Mouse (Mus musculus) intestine, embryonic 15.5 days (tissue): ENCODE measurements around the gene Rem1. TPM values are rescaled to one million over a fixed set of nuclear protein-coding genes. Genes with fewer than 3 reads are reported as not detected.
"Not testable (repeated sequence)": the region's sequence is repeated elsewhere in the genome, so short reads cannot be mapped to it uniquely, and the experiment has no call there.

ENCODE experiments used
- ATAC-seq: fragments of 200-750 bp; cut with Nextera tagmentation; 2 replicates; pipeline ENCODE4 v1.8.0; 2017; ENCODE audit warnings: moderate TSS enrichment, moderate library complexity
- H3K27ac ChIP-seq: fragments of 300-500 bp; sonication (generic); 2 replicates; pipeline ENCODE4 v1.5.1; 2015; ENCODE audit warnings: mild to moderate bottlenecking, inconsistent platforms
- H3K27me3 ChIP-seq: fragments of 300-500 bp; sonication (generic); replicated peaks from 2 replicates; pipeline ENCODE4 v1.6.1; 2015; ENCODE audit warnings: inconsistent platforms
- H3K36me3 ChIP-seq: fragments of 300-500 bp; sonication (generic); 2 replicates; pipeline ENCODE4 v1.6.1; 2015; ENCODE audit warnings: inconsistent platforms
- H3K4me1 ChIP-seq: fragments of 300-500 bp; sonication (generic); replicated peaks from 2 replicates; pipeline ENCODE4 v1.6.1; 2015; ENCODE audit warnings: inconsistent platforms
- H3K4me2 ChIP-seq: fragments of 300-500 bp; sonication (generic); replicated peaks from 2 replicates; pipeline ENCODE4 v1.6.1; 2015; ENCODE audit warnings: mild to moderate bottlenecking, inconsistent platforms
- H3K4me3 ChIP-seq: fragments of 300-500 bp; sonication (generic); replicated peaks from 2 replicates; pipeline ENCODE4 v1.5.1; 2015; ENCODE audit warnings: inconsistent platforms
- H3K9ac ChIP-seq: fragments of 300-500 bp; sonication (generic); 2 replicates; pipeline ENCODE4 v1.6.1; 2015; ENCODE audit warnings: inconsistent platforms
- H3K9me3 ChIP-seq: fragments of 300-500 bp; sonication (generic); 2 replicates; pipeline ENCODE4 v1.6.1; 2016; ENCODE audit warnings: inconsistent platforms
- WGBS: fragments of 180-500 bp; shearing (Covaris S2); methylation state at CpG from one replicate; pipeline ENCODE4 v1.1.7; 2015; 5-methylcytosine and 5-hydroxymethylcytosine counted together
- polyA plus RNA-seq: library from polyadenylated mRNA; unstranded; fragments of >200 nt; fragmentation: Nextera tagmentation; extraction: Ambion mirVana; gene quantifications from 2 replicates; pipeline ENCODE4 v1.2.1, GENCODE M21; 2015

The Rem1 gene
- polyA plus RNA-seq, 1 experiment from 2014 or later: 10.0 TPM

DNA sequence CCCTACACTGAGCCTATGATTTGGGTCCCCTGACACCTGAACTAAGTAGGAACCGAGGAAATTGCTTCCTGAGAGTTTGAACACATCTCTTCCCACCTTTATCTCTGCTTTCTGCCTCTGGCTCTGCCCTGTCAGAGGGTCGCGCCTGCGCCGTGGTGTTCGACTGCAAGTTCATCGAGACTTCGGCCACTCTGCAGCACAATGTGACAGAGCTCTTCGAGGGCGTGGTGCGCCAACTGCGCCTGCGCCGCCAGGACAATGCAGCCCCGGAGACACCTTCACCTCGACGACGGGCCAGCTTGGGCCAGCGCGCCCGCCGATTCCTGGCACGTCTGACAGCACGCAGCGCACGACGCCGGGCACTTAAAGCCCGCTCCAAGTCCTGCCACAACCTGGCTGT lies 7.6 kb downstream of the Rem1 start:
- no peak for ATAC-seq

GRCm38 (mm10) chr2:152636246-152637005 lies 9.7 kb downstream of the Rem1 start:
- H3K4me1 ChIP-seq: peaks cover 11% of the 10 kb centered on the region
- H3K9ac ChIP-seq: no peak overlapping the region
- 0 out of 2 replicates have a peak, but pooled peaks cover 2% of the 10 kb centered on the region for H3K27me3 ChIP-seq
- no peaks in the 10 kb centered on the region for H3K36me3 ChIP-seq
- ATAC-seq: peak; percentile 80
- peak overlapping the region; percentile 86 for H3K27ac ChIP-seq
- peak overlapping the region; percentile 41; the same call in 1 of the 2 replicates for H3K4me2 ChIP-seq
- 46% methylated on average over 23 of the region's 23 CpGs for WGBS
- no peak overlapping the region for H3K4me3 ChIP-seq
- H3K9me3 ChIP-seq: no peaks in the 10 kb centered on the region

More for the DNA sequence above, 7.6 kb downstream of the Rem1 start:
- Histone ChIP-seq H3K27ac (0 out of 2 replicates have a peak overlapping the region, but pooled peaks have one; percentile 6), H3K4me2 (no peak overlapping the region), H3K27me3 (0 out of 2 replicates have a peak, but pooled peaks cover 2% of the 10 kb centered on the region), H3K4me1 (peaks cover 3% of the 10 kb centered on the region), H3K9me3 (no peaks in the 10 kb centered on the region), H3K36me3 (no peaks in the 10 kb centered on the region), H3K9ac (no peak overlapping the region), H3K4me3 (no peak overlapping the region)
- 70% methylated on average over 29 of the region's 29 CpGs for WGBS

GRCm38 (mm10) chr2:152637006-152637322 lies 10.2 kb downstream of the Rem1 start:
- H3K4me2 ChIP-seq: no peak overlapping the region
- H3K4me3 ChIP-seq: no peak overlapping the region
- H3K9ac ChIP-seq: no peak overlapping the region
- peaks cover 11% of the 10 kb centered on the region for H3K4me1 ChIP-seq
- 56% methylated on average over 6 of the region's 6 CpGs for WGBS
- peak overlapping the region; percentile 86 for H3K27ac ChIP-seq
- no peak for ATAC-seq
- H3K36me3 ChIP-seq: no peaks in the 10 kb centered on the region
- 0 out of 2 replicates have a peak, but pooled peaks cover 2% of the 10 kb centered on the region for H3K27me3 ChIP-seq
- H3K9me3 ChIP-seq: no peaks in the 10 kb centered on the region

GRCm38 (mm10) chr2:152637381-152637780 lies 10.6 kb downstream of the Rem1 start:
- Histone ChIP-seq H3K9ac (no peak overlapping the region), H3K4me3 (no peak overlapping the region), H3K36me3 (no peaks in the 10 kb centered on the region), H3K4me1 (peaks cover 11% of the 10 kb centered on the region), H3K4me2 (no peak overlapping the region), H3K27ac (peak overlapping the region; percentile 86), H3K9me3 (no peaks in the 10 kb centered on the region), H3K27me3 (0 out of 2 replicates have a peak, but pooled peaks cover 2% of the 10 kb centered on the region)
- ATAC-seq: no peak
- WGBS: 76% methylated on average over 4 of the region's 4 CpGs

DNA sequence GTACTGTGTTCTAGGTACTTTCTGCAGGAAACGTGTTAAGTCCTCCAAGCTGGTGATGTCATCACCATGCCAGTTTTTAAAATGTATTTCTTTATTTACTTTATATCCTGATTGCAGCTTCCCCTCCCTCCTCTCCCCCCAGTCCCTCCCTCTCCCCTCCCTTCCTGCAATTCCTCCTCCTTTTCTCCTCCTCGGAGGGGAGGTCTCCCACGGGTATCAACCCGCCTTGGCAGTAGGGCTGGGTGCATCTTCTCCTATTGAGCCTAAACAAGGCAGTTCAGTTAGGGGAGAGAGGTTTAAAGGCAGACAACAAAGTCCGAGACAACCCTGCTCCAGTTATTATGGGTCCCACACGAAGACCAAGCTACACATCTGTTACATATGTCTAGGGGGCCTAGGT lies 12.1 kb downstream of the Rem1 start:
- peak overlapping the region; percentile 82 for H3K27ac ChIP-seq
- H3K36me3 ChIP-seq: no peaks in the 10 kb centered on the region
- H3K9me3 ChIP-seq: no peaks in the 10 kb centered on the region
- 0 out of 2 replicates have a peak, but pooled peaks cover 2% of the 10 kb centered on the region for H3K27me3 ChIP-seq
- 52% methylated on average over 6 of the region's 6 CpGs for WGBS
- no peak overlapping the region for H3K4me2 ChIP-seq
- H3K4me1 ChIP-seq: peaks cover 11% of the 10 kb centered on the region
- H3K4me3 ChIP-seq: no peak overlapping the region
- H3K9ac ChIP-seq: no peak overlapping the region
- no peak for ATAC-seq

DNA sequence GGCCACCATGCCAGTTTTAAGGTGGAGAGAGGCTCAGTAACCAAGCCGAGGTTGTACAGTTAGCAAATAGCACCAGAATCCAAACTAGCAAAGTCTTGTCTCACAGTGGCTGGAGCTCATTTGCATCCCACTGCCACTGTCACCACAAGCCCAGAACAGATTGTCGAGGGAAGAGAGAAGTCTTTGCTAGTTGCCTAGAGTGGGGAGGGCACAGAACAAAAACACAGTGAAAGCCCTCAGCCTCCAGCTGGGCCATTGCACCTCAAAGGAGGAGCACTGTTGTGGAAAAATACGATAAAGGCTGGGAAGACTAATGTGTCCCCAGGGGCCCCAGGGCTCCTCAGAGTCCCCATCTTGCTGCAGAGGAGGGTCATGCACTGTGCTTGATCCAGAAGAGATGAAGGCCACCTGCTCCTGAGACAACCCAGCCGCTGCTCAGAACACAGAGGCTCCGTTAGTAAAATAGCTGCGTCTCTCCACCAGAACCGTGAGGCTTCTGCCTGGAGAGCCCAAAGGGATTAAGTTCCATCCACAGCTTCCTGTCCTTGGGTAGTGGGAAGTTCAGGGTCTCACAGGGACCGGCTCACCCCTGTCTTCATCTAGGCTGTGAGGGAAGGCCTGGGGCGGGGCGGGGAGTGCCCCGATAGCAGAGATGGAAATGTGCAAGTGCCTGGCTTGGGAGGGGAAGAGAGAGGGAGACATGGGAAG lies 12.8 kb downstream of the Rem1 start:
- H3K4me1 ChIP-seq: peaks cover 11% of the 10 kb centered on the region
- no peaks in the 10 kb centered on the region for H3K36me3 ChIP-seq
- ATAC-seq: peak; percentile 60
- peak overlapping the region; percentile 82 for H3K27ac ChIP-seq
- H3K4me2 ChIP-seq: no peak overlapping the region
- no peaks in the 10 kb centered on the region for H3K9me3 ChIP-seq
- H3K9ac ChIP-seq: no peak overlapping the region; the same call in 1 of the 2 replicates
- no peak overlapping the region for H3K4me3 ChIP-seq
- WGBS: 21% methylated on average over 11 of the region's 11 CpGs
- H3K27me3 ChIP-seq: no peaks in the 10 kb centered on the region

GRCm38 (mm10) chr2:152652901-152653620 lies 26.3 kb downstream of the Rem1 start:
- H3K4me2 ChIP-seq: no peak overlapping the region
- H3K27ac ChIP-seq: peak overlapping the region; percentile 5; the same call in 1 of the 2 replicates
- H3K27me3 ChIP-seq: no peaks in the 10 kb centered on the region
- H3K36me3 ChIP-seq: no peaks in the 10 kb centered on the region
- H3K9ac ChIP-seq: no peak overlapping the region
- no peak overlapping the region for H3K4me3 ChIP-seq
- no peaks in the 10 kb centered on the region for H3K9me3 ChIP-seq
- 48% methylated on average over 10 of the region's 10 CpGs for WGBS
- 0 out of 2 replicates have a peak, but pooled peaks have one; percentile 29 for ATAC-seq
- peaks cover 11% of the 10 kb centered on the region for H3K4me1 ChIP-seq

DNA sequence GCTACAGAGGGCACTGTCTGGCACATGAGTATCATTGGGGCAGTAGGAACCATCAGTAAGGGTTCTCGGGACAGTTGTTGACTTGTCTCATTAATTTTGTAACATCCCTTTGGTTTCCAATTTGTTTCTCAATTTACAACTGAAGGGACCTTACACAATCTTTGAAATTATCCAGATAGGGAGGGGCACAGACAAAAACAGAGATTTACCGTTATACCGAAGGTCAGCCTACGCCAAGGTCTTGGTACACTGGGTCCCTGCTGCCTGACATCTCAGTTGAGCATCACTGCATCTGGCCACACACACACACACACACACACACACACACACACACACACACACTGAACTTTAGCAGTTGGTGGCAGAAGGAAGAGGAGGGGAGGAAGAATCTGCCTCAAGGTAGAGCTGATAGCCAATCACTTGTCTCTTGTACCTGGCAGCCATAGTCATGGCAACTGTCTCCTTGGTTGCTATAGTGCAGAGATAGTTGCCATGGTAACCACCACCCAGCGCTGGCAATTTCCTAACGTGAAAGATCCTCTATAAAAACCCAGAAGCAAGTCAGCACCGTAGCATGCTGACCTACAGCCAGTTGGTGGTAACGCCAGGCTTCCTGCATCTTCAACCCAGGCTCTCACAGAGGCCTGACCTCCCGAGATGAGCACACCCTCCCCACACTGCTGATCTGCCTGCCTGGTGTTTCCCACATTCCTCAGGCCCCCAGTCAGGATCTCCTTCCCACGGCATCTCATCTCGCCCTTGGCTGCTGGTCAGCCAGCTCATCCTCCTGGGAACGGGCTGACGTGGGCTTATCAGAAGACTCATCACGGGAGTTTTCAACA lies 27.3 kb downstream of the Rem1 start:
- Histone ChIP-seq H3K9me3 (no peaks in the 10 kb centered on the region), H3K4me2 (no peak overlapping the region), H3K27ac (no peak overlapping the region), H3K4me3 (no peak overlapping the region), H3K9ac (no peak overlapping the region), H3K27me3 (no peaks in the 10 kb centered on the region), H3K4me1 (peaks cover 11% of the 10 kb centered on the region), H3K36me3 (no peaks in the 10 kb centered on the region)
- WGBS: 33% methylated on average over 14 of the region's 14 CpGs
- 0 out of 2 replicates have a peak, but pooled peaks have one; percentile 42 for ATAC-seq

GRCm38 (mm10) chr2:152657398-152657797 lies 30.6 kb downstream of the Rem1 start:
- WGBS: 61% methylated on average over 10 of the region's 10 CpGs
- H3K27ac ChIP-seq: no peak overlapping the region
- H3K4me3 ChIP-seq: no peak overlapping the region
- no peaks in the 10 kb centered on the region for H3K9me3 ChIP-seq
- H3K4me2 ChIP-seq: no peak overlapping the region
- no peaks in the 10 kb centered on the region for H3K27me3 ChIP-seq
- no peak for ATAC-seq
- H3K4me1 ChIP-seq: peaks cover 11% of the 10 kb centered on the region
- no peak overlapping the region for H3K9ac ChIP-seq
- H3K36me3 ChIP-seq: no peaks in the 10 kb centered on the region

GRCm38 (mm10) chr2:152661163-152661562 lies 34.4 kb downstream of the Rem1 start:
- no peak overlapping the region for H3K4me2 ChIP-seq
- H3K4me3 ChIP-seq: no peak overlapping the region
- H3K4me1 ChIP-seq: no peaks in the 10 kb centered on the region
- no peak for ATAC-seq
- no peak overlapping the region for H3K27ac ChIP-seq
- 77% methylated on average over 6 of the region's 6 CpGs for WGBS
- H3K9me3 ChIP-seq: no peaks in the 10 kb centered on the region
- H3K9ac ChIP-seq: no peak overlapping the region
- no peaks in the 10 kb centered on the region for H3K27me3 ChIP-seq
- H3K36me3 ChIP-seq: no peaks in the 10 kb centered on the region

GRCm38 (mm10) chr2:152666191-152666590 lies 39.4 kb downstream of the Rem1 start:
- not testable (repeated sequence) for H3K36me3 ChIP-seq, H3K4me1 ChIP-seq, H3K4me3 ChIP-seq, ATAC-seq, H3K27me3 ChIP-seq, H3K9ac ChIP-seq, H3K27ac ChIP-seq, H3K4me2 ChIP-seq, H3K9me3 ChIP-seq
- 65% methylated on average over 3 of the region's 3 CpGs for WGBS
